Mouse (Mus musculus) hindbrain, embryonic 16.5 days (tissue): ENCODE results near the gene Necap2. TPM values are rescaled to one million over a fixed set of nuclear protein-coding genes. Genes with fewer than 3 reads are reported as not detected.

ENCODE experiments used
- ATAC-seq: fragments of 200-750 bp; cut with Nextera tagmentation; 2 replicates; pipeline ENCODE4 v1.8.0; 2017; ENCODE audit warnings: moderate TSS enrichment, moderate library complexity
- H3K27ac ChIP-seq: fragments of 300-500 bp; sonication (generic); 2 replicates; pipeline ENCODE4 v1.5.1; 2014; ENCODE audit warnings: low read depth, mild to moderate bottlenecking, control low read depth, low read length, moderate library complexity
- H3K27me3 ChIP-seq: fragments of 300-500 bp; sonication (generic); replicated peaks from 2 replicates; pipeline ENCODE4 v1.6.1; 2014; ENCODE audit warnings: low read length; ENCODE audit not compliant: control insufficient read depth, insufficient read depth
- H3K36me3 ChIP-seq: fragments of 300-500 bp; sonication (generic); 2 replicates; pipeline ENCODE4 v1.6.1; 2014; ENCODE audit warnings: mild to moderate bottlenecking, low read length, moderate library complexity, mixed read lengths; ENCODE audit not compliant: control insufficient read depth, insufficient read depth
- H3K4me1 ChIP-seq: fragments of 300-500 bp; sonication (generic); 2 replicates; pipeline ENCODE4 v1.6.1; 2014; ENCODE audit warnings: low read depth, low read length; ENCODE audit not compliant: control insufficient read depth, insufficient read depth
- H3K4me2 ChIP-seq: fragments of 300-500 bp; sonication (generic); 2 replicates; pipeline ENCODE4 v1.6.1; 2014; ENCODE audit warnings: mild to moderate bottlenecking, low read length, control low read depth, moderate library complexity
- H3K4me3 ChIP-seq: fragments of 300-500 bp; sonication (generic); 2 replicates; pipeline ENCODE4 v1.5.1; 2014; ENCODE audit warnings: mild to moderate bottlenecking, low read length, control low read depth, moderate library complexity
- H3K9ac ChIP-seq: fragments of 300-500 bp; sonication (generic); 2 replicates; pipeline ENCODE4 v1.6.1; 2014; ENCODE audit warnings: low read depth, mild to moderate bottlenecking, control low read depth, low read length, moderate library complexity
- H3K9me3 ChIP-seq: fragments of 300-500 bp; sonication (generic); 2 replicates; pipeline ENCODE4 v1.6.1; 2014; ENCODE audit warnings: mild to moderate bottlenecking, low read length, moderate library complexity; ENCODE audit not compliant: control insufficient read depth
- WGBS: fragments of 180-500 bp; shearing (Covaris S2); extraction: QIAGEN DNeasy Blood & Tissue Kit; methylation state at CpG from one replicate; pipeline ENCODE4 v1.1.7; 2014; 5-methylcytosine and 5-hydroxymethylcytosine counted together
- polyA plus RNA-seq: library from polyadenylated mRNA; unstranded; fragments of >200 nt; fragmentation: Nextera tagmentation; extraction: Ambion mirVana; gene quantifications from 2 replicates; pipeline ENCODE4 v1.2.1, GENCODE M21; 2015

Necap2 gene
- polyA plus RNA-seq, 1 experiment from 2014 or later: 54.0 TPM

- Histone ChIP-seq H3K27ac (no peak overlapping the region), H3K9ac (no peak overlapping the region), H3K4me1 (no peaks in the 10 kb centered on the region), H3K4me3 (no peak overlapping the region), H3K36me3 (no peaks in the 10 kb centered on the region), H3K4me2 (no peak overlapping the region), H3K9me3 (no peaks in the 10 kb centered on the region; the same call in 1 of the 2 replicates), H3K27me3 (no peaks in the 10 kb centered on the region)
- 74% methylated on average over 10 of the region's 10 CpGs for WGBS
- ATAC-seq: no peak
Observed at GRCm38 (mm10) chr4:141086862-141087261, 8.7 kb upstream of the Necap2 start.

GRCm38 (mm10) chr4:141078510-141079137 lies 467 bp upstream of the Necap2 start:
- ATAC-seq: no peak
- H3K4me3 ChIP-seq: peak overlapping the region; percentile 82
- peaks cover 15% of the 10 kb centered on the region for H3K4me1 ChIP-seq
- H3K9me3 ChIP-seq: no peaks in the 10 kb centered on the region; the same call in 1 of the 2 replicates
- no peak overlapping the region for H3K4me2 ChIP-seq
- 71% methylated on average over 18 of the region's 18 CpGs for WGBS
- no peak overlapping the region for H3K9ac ChIP-seq
- no peaks in the 10 kb centered on the region for H3K27me3 ChIP-seq
- H3K36me3 ChIP-seq: no peaks in the 10 kb centered on the region; the same call in 1 of the 2 replicates
- no peak overlapping the region for H3K27ac ChIP-seq

- H3K4me1 ChIP-seq: peaks cover 15% of the 10 kb centered on the region
- H3K9me3 ChIP-seq: no peaks in the 10 kb centered on the region
- no peak overlapping the region for H3K9ac ChIP-seq
- WGBS: 80% methylated on average over 17 of the region's 17 CpGs
- H3K27me3 ChIP-seq: no peaks in the 10 kb centered on the region
- H3K4me3 ChIP-seq: peak overlapping the region; percentile 82
- H3K27ac ChIP-seq: no peak overlapping the region
- peaks cover 6% of the 10 kb centered on the region; the same call in 1 of the 2 replicates for H3K36me3 ChIP-seq
- H3K4me2 ChIP-seq: peak overlapping the region; percentile 92
- no peak for ATAC-seq
Observed at GRCm38 (mm10) chr4:141076761-141077506, 1.2 kb downstream of the Necap2 start.

- Histone ChIP-seq H3K9me3 (no peaks in the 10 kb centered on the region), H3K4me3 (no peak overlapping the region), H3K27ac (no peak overlapping the region), H3K27me3 (no peaks in the 10 kb centered on the region), H3K9ac (no peak overlapping the region), H3K36me3 (peaks cover 16% of the 10 kb centered on the region), H3K4me2 (no peak overlapping the region), H3K4me1 (peaks cover 15% of the 10 kb centered on the region)
- 90% methylated on average over 4 of the region's 4 CpGs for WGBS
- no peak for ATAC-seq
Observed at GRCm38 (mm10) chr4:141074109-141074508, 4.0 kb downstream of the Necap2 start.

GRCm38 (mm10) chr4:141073661-141074060 lies 4.5 kb downstream of the Necap2 start:
- Histone ChIP-seq H3K4me3 (no peak overlapping the region), H3K9ac (no peak overlapping the region), H3K36me3 (peaks cover 21% of the 10 kb centered on the region), H3K4me2 (no peak overlapping the region), H3K4me1 (peaks cover 15% of the 10 kb centered on the region), H3K27ac (no peak overlapping the region), H3K27me3 (no peaks in the 10 kb centered on the region), H3K9me3 (no peaks in the 10 kb centered on the region)
- 81% methylated on average over 9 of the region's 9 CpGs for WGBS
- ATAC-seq: no peak

GRCm38 (mm10) chr4:141072502-141072901 lies 5.7 kb downstream of the Necap2 start:
- Histone ChIP-seq H3K9ac (no peak overlapping the region), H3K27ac (no peak overlapping the region), H3K4me2 (no peak overlapping the region), H3K4me3 (no peak overlapping the region), H3K4me1 (peaks cover 15% of the 10 kb centered on the region), H3K27me3 (no peaks in the 10 kb centered on the region), H3K9me3 (no peaks in the 10 kb centered on the region), H3K36me3 (peaks cover 30% of the 10 kb centered on the region)
- WGBS: 94% methylated on average over 11 of the region's 11 CpGs
- no peak for ATAC-seq

- no peak overlapping the region for H3K27ac ChIP-seq
- H3K9me3 ChIP-seq: no peaks in the 10 kb centered on the region
- H3K27me3 ChIP-seq: no peaks in the 10 kb centered on the region
- peaks cover 47% of the 10 kb centered on the region for H3K36me3 ChIP-seq
- WGBS: 59% methylated on average over 4 of the region's 4 CpGs
- no peak for ATAC-seq
- H3K4me2 ChIP-seq: no peak overlapping the region
- peaks cover 7% of the 10 kb centered on the region for H3K4me1 ChIP-seq
- no peak overlapping the region for H3K4me3 ChIP-seq
- no peak overlapping the region for H3K9ac ChIP-seq
Observed at GRCm38 (mm10) chr4:141069731-141070130, 8.4 kb downstream of the Necap2 start.

- Histone ChIP-seq H3K4me1 (peaks cover 7% of the 10 kb centered on the region), H3K36me3 (peaks cover 47% of the 10 kb centered on the region), H3K27ac (no peak overlapping the region), H3K4me2 (no peak overlapping the region), H3K4me3 (no peak overlapping the region), H3K27me3 (no peaks in the 10 kb centered on the region), H3K9ac (no peak overlapping the region), H3K9me3 (no peaks in the 10 kb centered on the region)
- WGBS: 96% methylated on average over 8 of the region's 8 CpGs
- ATAC-seq: no peak
Observed at GRCm38 (mm10) chr4:141068655-141069054, 9.5 kb downstream of the Necap2 start.

- Histone ChIP-seq H3K27ac (0 out of 2 replicates have a peak overlapping the region, but pooled peaks have one; percentile 39), H3K27me3 (no peaks in the 10 kb centered on the region), H3K9ac (no peak overlapping the region), H3K36me3 (peaks cover 40% of the 10 kb centered on the region), H3K4me3 (no peak overlapping the region), H3K9me3 (no peaks in the 10 kb centered on the region), H3K4me2 (no peak overlapping the region), H3K4me1 (peaks cover 7% of the 10 kb centered on the region)
- 78% methylated on average over 9 of the region's 9 CpGs for WGBS
- ATAC-seq: no peak
Observed at GRCm38 (mm10) chr4:141067516-141068046, 10.6 kb downstream of the Necap2 start.
